9 mouse cellular contexts compared by ENCODE assay signal in the genomic region with DNA sequence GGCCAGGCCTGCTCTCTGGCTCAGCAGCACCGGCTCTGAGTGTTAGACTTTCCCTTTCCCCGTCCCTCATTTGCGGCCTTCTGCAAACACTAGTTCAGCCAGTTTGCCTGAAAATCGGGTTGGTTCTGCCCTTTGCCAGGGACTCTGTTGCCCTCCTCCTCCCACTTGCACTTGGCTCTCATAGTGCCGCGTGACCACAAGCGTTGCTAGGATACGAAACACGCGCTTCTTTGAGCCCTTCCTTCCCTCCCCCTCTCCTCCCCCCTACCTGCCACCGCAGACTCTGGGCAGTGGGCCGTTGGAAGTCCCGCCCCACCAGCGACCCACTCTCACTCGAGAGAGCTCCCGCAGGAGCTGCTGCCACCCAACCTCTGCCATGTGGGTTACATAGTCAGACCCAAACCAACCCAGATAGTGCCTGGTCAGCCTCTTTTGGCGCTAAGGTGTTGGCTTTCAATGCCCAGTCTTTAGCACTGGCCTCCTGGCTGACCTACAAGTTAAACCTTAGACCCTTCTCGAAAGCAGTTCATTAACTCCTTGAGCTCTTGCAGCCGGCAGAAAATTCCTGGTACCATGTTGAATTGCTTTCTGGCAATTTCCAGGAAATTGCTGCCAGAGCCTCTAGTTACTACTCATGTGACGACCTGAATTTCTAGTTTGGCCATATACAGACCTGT. TPM values are rescaled to one million over a fixed set of nuclear protein-coding genes. Genes with fewer than 3 reads are reported as not detected.
DNase-seq lines count a peak whose midpoint lies in the region; ATAC-seq and TF ChIP-seq lines count a peak whose summit lies in the region.
"Had no signal": no experiment of that assay in that cellular context is flagged by ENCODE, and none has a peak within 500 bp of the region (broad histone marks: within the 10 kb centered on the region; RNA-seq: fewer than 3 reads in every experiment).

No protein-coding gene starts in this region.

- DNase-seq in cerebellum, adult 18-20 months: peak; percentile 9 to 19
- peak; percentile 52 for DNase-seq in forelimb bud, embryonic 11.5 days (ENCODE audit: low read depth, low spot score)
- DNase-seq in hindbrain, embryonic 11.5 days (ENCODE audit: low spot score): peak; percentile 70
- peak; percentile 39 to 44 for DNase-seq in layer of hippocampus, adult 8-10 months (ENCODE audit: low spot score in 2 of 2)
- peak; percentile 78 for DNase-seq in lung, embryonic 14.5 days
- DNase-seq in thymus, postnatal 10 days (ENCODE audit: low spot score in 2 of 2): peak; percentile 5 to 16

- no peaks in the 10 kb centered on the region for H3K27me3 ChIP-seq in hindbrain, embryonic 11.5 days (ENCODE audit: control insufficient read depth, insufficient read depth, low read length)
- H3K27me3 ChIP-seq in lung, embryonic 14.5 days (ENCODE audit: insufficient read depth, low read length): no peaks in the 10 kb centered on the region

- no peak for TF ChIP-seq CTCF in lung, embryonic 14.5 days (IDR thresholded peaks at IDR 0.05; ENCODE audit: low read depth)

- H3K4me3 ChIP-seq in hindbrain, embryonic 11.5 days (ENCODE audit: low read depth, low read length): no peak overlapping the region
- H3K4me3 ChIP-seq in lung, embryonic 14.5 days (ENCODE audit: low read depth, low read length): no peak overlapping the region

- peaks cover 3% of the 10 kb centered on the region; the same call in 1 of the 2 replicates for H3K4me1 ChIP-seq in hindbrain, embryonic 11.5 days (replicated peaks; ENCODE audit: control insufficient read depth, insufficient read depth, low read length)
- no peaks in the 10 kb centered on the region; the same call in 1 of the 2 replicates for H3K4me1 ChIP-seq in lung, embryonic 14.5 days (ENCODE audit: insufficient read depth)

- no peak overlapping the region for H3K27ac ChIP-seq in hindbrain, embryonic 11.5 days (ENCODE audit: low read depth, low read length)
- H3K27ac ChIP-seq in lung, embryonic 14.5 days (ENCODE audit: low read depth): peak overlapping the region; percentile 80

- H3K9ac ChIP-seq in hindbrain, embryonic 11.5 days (ENCODE audit: low read depth, low read length): 0 out of 2 replicates have a peak overlapping the region, but pooled peaks have one; percentile 15
- H3K9ac ChIP-seq in lung, embryonic 14.5 days: peak overlapping the region; percentile 8; the same call in 1 of the 2 replicates

- peak; percentile 74 for ATAC-seq in CD4-positive, CD25-positive, alpha-beta regulatory T cell, adult 4 months
- peak; percentile 84 for ATAC-seq in hindbrain, embryonic 11.5 days (ENCODE audit: low FRiP score)
- peak; percentile 83 for ATAC-seq in lung, embryonic 14.5 days (ENCODE audit: insufficient read depth)
- peak; percentile 33; the same call in 1 of the 2 replicates for ATAC-seq in neutrophil, adult 5-6 weeks (ENCODE audit: extremely low read depth, insufficient number of reproducible peaks, low FRiP score, poor library complexity, severe bottlenecking)

- 14% methylated on average over 19 of the region's 20 CpGs for WGBS in hindbrain, embryonic 11.5 days
- WGBS in lung, embryonic 14.5 days: 12% methylated on average over 20 of the region's 20 CpGs

- no peaks in the 10 kb centered on the region for H3K36me3 ChIP-seq in hindbrain, embryonic 11.5 days (ENCODE audit: control insufficient read depth, insufficient read depth, low read length)
- no peaks in the 10 kb centered on the region for H3K36me3 ChIP-seq in lung, embryonic 14.5 days (ENCODE audit: insufficient read depth)

- no peaks in the 10 kb centered on the region for H3K9me3 ChIP-seq in hindbrain, embryonic 11.5 days (ENCODE audit: control insufficient read depth, low read length)
- H3K9me3 ChIP-seq in lung, embryonic 14.5 days (ENCODE audit: low read depth, low read length): no peaks in the 10 kb centered on the region; the same call in 1 of the 2 replicates

- H3K4me2 ChIP-seq in hindbrain, embryonic 11.5 days (replicated peaks; ENCODE audit: low read depth, low read length): peak overlapping the region; percentile 17
- H3K4me2 ChIP-seq in lung, embryonic 14.5 days: peak overlapping the region; percentile 51

RNA-seq across cellular contexts. Expression of a gene that starts 31.1 kb away (rescaled TPM):
- polyA plus RNA-seq in CD4-positive, CD25-positive, alpha-beta regulatory T cell, adult 4 months (2017; shearing (Covaris generic)): 10 to 100 TPM; 51.3 to 58.6 TPM
- 7.8 and 9.1 TPM in 2 replicates for polyA plus RNA-seq in hindbrain, embryonic 11.5 days (2014; fragmentation: Nextera tagmentation; extraction: Ambion mirVana)
- 1 to 10 TPM; 4.4 to 5.4 (median 4.9) TPM for total RNA-seq in layer of hippocampus, adult 8-10 months (2022)
- polyA plus RNA-seq in lung, embryonic 14.5 days (2014; fragmentation: Nextera tagmentation; extraction: Ambion mirVana): 15.8 and 19.2 TPM in 2 replicates
- total RNA-seq in neutrophil, adult 5-6 weeks (2017): 10.8 and 15.5 TPM in 2 replicates
- total RNA-seq: MEL had no signal

RNA-seq across cellular contexts. Expression of a gene that starts 34.0 kb away (rescaled TPM):
- 10 to 100 TPM; 23.0 to 30.2 TPM for polyA plus RNA-seq in CD4-positive, CD25-positive, alpha-beta regulatory T cell, adult 4 months (2017; shearing (Covaris generic))
- polyA plus RNA-seq in hindbrain, embryonic 11.5 days (2014; fragmentation: Nextera tagmentation; extraction: Ambion mirVana): 123 and 132 TPM in 2 replicates
- 10 to 100 TPM; 61.5 to 65.8 (median 63.6) TPM for total RNA-seq in layer of hippocampus, adult 8-10 months (2022)
- 92.3 and 93.1 TPM in 2 replicates for polyA plus RNA-seq in lung, embryonic 14.5 days (2014; fragmentation: Nextera tagmentation; extraction: Ambion mirVana)
- total RNA-seq in neutrophil, adult 5-6 weeks (2017): 64.2 and 73.1 TPM in 2 replicates

Comparison
In these comparisons a context has a peak if more than half of its experiments do, and no peak if none do; other contexts are left out.
1. ATAC-seq: peak in every context shown above with its lines; median percentile 84 in hindbrain, embryonic 11.5 days; 83 in lung, embryonic 14.5 days; 74 in CD4-positive, CD25-positive, alpha-beta regulatory T cell, adult 4 months; 33 in neutrophil, adult 5-6 weeks.
2. DNase-seq: peak in every context shown above with its lines; median percentile 78 in lung, embryonic 14.5 days; 70 in hindbrain, embryonic 11.5 days; 52 in forelimb bud, embryonic 11.5 days; 42 in layer of hippocampus, adult 8-10 months; 14 in cerebellum, adult 18-20 months; 10 in thymus, postnatal 10 days.